In genomic region chr13:52187841-52188604, GRCm38 (mm10) we compare ENCODE assay signal across 11 mouse cellular contexts.
DNase-seq lines count a peak whose midpoint lies in the region; ATAC-seq lines count a peak whose summit lies in the region.
"Had no signal": no experiment of that assay in that cellular context is flagged by ENCODE, and none has a peak within 500 bp of the region (broad histone marks: within the 10 kb centered on the region; RNA-seq: fewer than 3 reads in every experiment).

No protein-coding gene starts in this region.

- 82% methylated on average over 8 of the region's 8 CpGs for WGBS in liver, embryonic 11.5 days
- WGBS in limb, embryonic 10.5 days = 91% methylated on average over 8 of the region's 8 CpGs

- H3K9me3 ChIP-seq in liver, embryonic 11.5 days (ENCODE audit: control insufficient read depth, low read length) = no peaks in the 10 kb centered on the region
- H3K9me3 ChIP-seq in limb, embryonic 10.5 days (replicated peaks) = no peaks in the 10 kb centered on the region
- H3K9me3 ChIP-seq: embryonic facial prominence, embryonic 15.5 days; kidney, embryonic 15.5 days had no signal

- 0 out of 2 replicates have a peak, but pooled peaks have one; percentile 29 for ATAC-seq in liver, embryonic 11.5 days (replicated peaks; ENCODE audit: low FRiP score)

- no peaks in the 10 kb centered on the region for H3K36me3 ChIP-seq in liver, embryonic 11.5 days (ENCODE audit: control insufficient read depth, insufficient read depth, low read length)
- no peaks in the 10 kb centered on the region for H3K36me3 ChIP-seq in limb, embryonic 10.5 days
- H3K36me3 ChIP-seq: embryonic facial prominence, embryonic 15.5 days; kidney, embryonic 15.5 days had no signal

- no peaks in the 10 kb centered on the region for H3K4me1 ChIP-seq in liver, embryonic 11.5 days (replicated peaks; ENCODE audit: control insufficient read depth, insufficient read depth, low read length)
- H3K4me1 ChIP-seq in limb, embryonic 10.5 days = no peaks in the 10 kb centered on the region; the same call in 1 of the 2 replicates
- H3K4me1 ChIP-seq: kidney, embryonic 15.5 days had no signal

- H3K9ac ChIP-seq in liver, embryonic 11.5 days (ENCODE audit: low read depth, low read length) = no peak overlapping the region
- H3K9ac ChIP-seq: embryonic facial prominence, embryonic 15.5 days; kidney, embryonic 15.5 days had no signal

- H3K27ac ChIP-seq in liver, embryonic 11.5 days (ENCODE audit: low read depth, low read length) = no peak overlapping the region
- H3K27ac ChIP-seq in limb, embryonic 10.5 days = no peak overlapping the region
- H3K27ac ChIP-seq: embryonic facial prominence, embryonic 15.5 days; kidney, embryonic 15.5 days had no signal

- DNase-seq in cerebellum, adult 9-11 months = peak; percentile 4
- no peak for DNase-seq in cerebellum, postnatal 36 days
- peak; percentile 46 for DNase-seq in retina, postnatal 1 day
- DNase-seq in retina, embryonic 14.5 days (ENCODE audit: low spot score) = no peak
- DNase-seq in liver, embryonic 11.5 days (ENCODE audit: low spot score) = no peak
- DNase-seq in limb, embryonic 10.5 days (ENCODE audit: low spot score) = no peak
- DNase-seq in kidney, postnatal 25 days = no peak
- DNase-seq in left cerebral cortex, postnatal 14 days (ENCODE audit: low spot score in 2 of 2) = no peak
- DNase-seq: B cell, adult 2 months had no signal

- no peaks in the 10 kb centered on the region for H3K27me3 ChIP-seq in liver, embryonic 11.5 days (replicated peaks; ENCODE audit: control insufficient read depth, insufficient read depth, low read length)
- H3K27me3 ChIP-seq in limb, embryonic 10.5 days (ENCODE audit: low read depth, poor library complexity, severe bottlenecking) = no peaks in the 10 kb centered on the region
- H3K27me3 ChIP-seq: embryonic facial prominence, embryonic 15.5 days; kidney, embryonic 15.5 days had no signal

- H3K4me2 ChIP-seq in liver, embryonic 11.5 days = no peak overlapping the region
- H3K4me2 ChIP-seq: embryonic facial prominence, embryonic 15.5 days; kidney, embryonic 15.5 days had no signal

- H3K4me3 ChIP-seq in liver, embryonic 11.5 days (ENCODE audit: low read depth, low read length) = no peak overlapping the region
- H3K4me3 ChIP-seq in limb, embryonic 10.5 days = no peak overlapping the region
- H3K4me3 ChIP-seq: embryonic facial prominence, embryonic 15.5 days; kidney, embryonic 15.5 days had no signal

- intact Hi-C loops in left cerebral cortex, postnatal 14 days (cut with DNase I) = no loop called here

Comparison
In these comparisons a context has a peak if more than half of its experiments do, and no peak if none do; other contexts are left out.
1. DNase-seq: peak in cerebellum, adult 9-11 months (single experiment) and retina, postnatal 1 day (single experiment); none in cerebellum, postnatal 36 days (0 of 2), retina, embryonic 14.5 days (single experiment), liver, embryonic 11.5 days (single experiment), limb, embryonic 10.5 days (single experiment), kidney, postnatal 25 days (0 of 2) and left cerebral cortex, postnatal 14 days (0 of 2).